Mouse (Mus musculus) kidney, adult 2 months (tissue): ENCODE measurements around the gene Slc27a3.

Source experiments
- CTCF ChIP-seq: fragments of 200-500 bp; conservative IDR thresholded peaks from 2 replicates; pipeline ENCODE4 v1.5.1; 2011; ENCODE audit warnings: low read depth, mild to moderate bottlenecking, control low read depth, low read length, moderate library complexity, mixed read lengths; ENCODE audit not compliant: insufficient read depth, insufficient read length
- POLR2A ChIP-seq: fragments of 200-500 bp; IDR thresholded peaks from one replicate; pipeline ENCODE4 v1.6.1; 2011; ENCODE audit warnings: low read depth, low read length, control low read depth

- TF ChIP-seq POLR2A = no peak
- TF ChIP-seq CTCF = peak; percentile 92
Measured at GRCm38 (mm10) chr3:90412312-90413010, 22.7 kb upstream of the Slc27a3 start.
